15 mouse cellular contexts compared by ENCODE assay signal in genomic region chr8:122824986-122825385, GRCm38 (mm10). TPM values are rescaled to one million over a fixed set of nuclear protein-coding genes. Genes with fewer than 3 reads are reported as not detected.
A peak's percentile ranks its signal among the peaks of the same experiment; 100 is the strongest.
DNase-seq lines count a peak whose midpoint lies in the region; ATAC-seq and TF ChIP-seq lines count a peak whose summit lies in the region.
"Had no signal": no experiment of that assay in that cellular context is flagged by ENCODE, and none has a peak within 500 bp of the region (broad histone marks: within the 10 kb centered on the region; RNA-seq: fewer than 3 reads in every experiment).

No protein-coding gene starts in this region.

- H3K4me2 ChIP-seq in hindbrain, embryonic 16.5 days (ENCODE audit: low read length) = no peak overlapping the region
- no peak overlapping the region for H3K4me2 ChIP-seq in hindbrain, postnatal 0 days (ENCODE audit: low read depth, low read length)
- H3K4me2 ChIP-seq in heart, embryonic 12.5 days = no peak overlapping the region
- H3K4me2 ChIP-seq: hindbrain, embryonic 14.5 days; midbrain, embryonic 12.5 days had no signal

- H3K27ac ChIP-seq in hindbrain, embryonic 16.5 days (ENCODE audit: low read depth, low read length) = peak overlapping the region; percentile 39; the same call in 1 of the 2 replicates
- no peak overlapping the region; the same call in 1 of the 2 replicates for H3K27ac ChIP-seq in hindbrain, postnatal 0 days
- peak overlapping the region; percentile 72 for H3K27ac ChIP-seq in limb, embryonic 10.5 days
- H3K27ac ChIP-seq in heart, embryonic 12.5 days (ENCODE audit: poor library complexity, severe bottlenecking) = no peak overlapping the region
- H3K27ac ChIP-seq: hindbrain, embryonic 14.5 days; midbrain, embryonic 12.5 days had no signal

- no peak for ATAC-seq in hindbrain, embryonic 16.5 days
- no peak for ATAC-seq in hindbrain, postnatal 0 days
- no peak for ATAC-seq in heart, embryonic 12.5 days (ENCODE audit: insufficient number of reproducible peaks, low FRiP score)
- ATAC-seq: liver, postnatal 0 days had no signal

- WGBS in hindbrain, embryonic 16.5 days = 67% methylated on average over 9 of the region's 9 CpGs
- 58% methylated on average over 9 of the region's 9 CpGs for WGBS in hindbrain, postnatal 0 days
- WGBS in limb, embryonic 10.5 days = 92% methylated on average over 9 of the region's 9 CpGs
- WGBS in heart, embryonic 12.5 days = 75% methylated on average over 9 of the region's 9 CpGs

- H3K36me3 ChIP-seq in hindbrain, embryonic 16.5 days (ENCODE audit: control insufficient read depth, insufficient read depth, low read length) = no peaks in the 10 kb centered on the region
- H3K36me3 ChIP-seq in hindbrain, postnatal 0 days (ENCODE audit: insufficient read depth, low read length) = no peaks in the 10 kb centered on the region
- no peaks in the 10 kb centered on the region for H3K36me3 ChIP-seq in limb, embryonic 10.5 days
- no peaks in the 10 kb centered on the region for H3K36me3 ChIP-seq in heart, embryonic 12.5 days
- H3K36me3 ChIP-seq: midbrain, embryonic 12.5 days had no signal

- peaks cover 5% of the 10 kb centered on the region for H3K4me1 ChIP-seq in hindbrain, embryonic 16.5 days (ENCODE audit: control insufficient read depth, insufficient read depth, low read depth, low read length)
- H3K4me1 ChIP-seq in hindbrain, postnatal 0 days (ENCODE audit: insufficient read depth, low read length) = no peaks in the 10 kb centered on the region
- H3K4me1 ChIP-seq in limb, embryonic 10.5 days = peaks cover 32% of the 10 kb centered on the region
- no peaks in the 10 kb centered on the region for H3K4me1 ChIP-seq in heart, embryonic 12.5 days (replicated peaks)

- peak; percentile 64 for DNase-seq in cerebellum, adult 11-12 months
- DNase-seq in cerebellum, adult 8-10 months = no peak
- DNase-seq in hindbrain, postnatal 0 days (ENCODE audit: low spot score) = no peak
- peak; percentile 62 for DNase-seq in cerebellum, adult 9-10 months
- no peak for DNase-seq in limb, embryonic 10.5 days (ENCODE audit: low spot score)
- no peak for DNase-seq in urinary bladder, postnatal 36 days (ENCODE audit: low spot score in 2 of 2)
- DNase-seq: adrenal gland, postnatal 25 days; heart, adult 11 months; liver, postnatal 0 days; lung, postnatal 36 days had no signal

- H3K27me3 ChIP-seq in hindbrain, embryonic 16.5 days (replicated peaks; ENCODE audit: control insufficient read depth, insufficient read depth, low read length) = no peaks in the 10 kb centered on the region
- H3K27me3 ChIP-seq in hindbrain, postnatal 0 days (ENCODE audit: insufficient read depth, low read length) = no peaks in the 10 kb centered on the region
- H3K27me3 ChIP-seq in limb, embryonic 10.5 days (ENCODE audit: low read depth, poor library complexity, severe bottlenecking) = 0 out of 2 replicates have a peak, but pooled peaks cover 5% of the 10 kb centered on the region
- H3K27me3 ChIP-seq in heart, embryonic 12.5 days (replicated peaks) = peaks cover 9% of the 10 kb centered on the region; the same call in 1 of the 2 replicates
- H3K27me3 ChIP-seq: CH12.LX had no signal

- H3K9me3 ChIP-seq in hindbrain, embryonic 16.5 days (ENCODE audit: control insufficient read depth, low read length) = no peaks in the 10 kb centered on the region
- H3K9me3 ChIP-seq in hindbrain, postnatal 0 days (ENCODE audit: low read length) = no peaks in the 10 kb centered on the region
- no peaks in the 10 kb centered on the region for H3K9me3 ChIP-seq in limb, embryonic 10.5 days (replicated peaks)
- H3K9me3 ChIP-seq in heart, embryonic 12.5 days (replicated peaks) = no peaks in the 10 kb centered on the region
- H3K9me3 ChIP-seq: midbrain, embryonic 12.5 days had no signal

- H3K9ac ChIP-seq in hindbrain, embryonic 16.5 days (ENCODE audit: low read depth, low read length) = no peak overlapping the region
- no peak overlapping the region for H3K9ac ChIP-seq in hindbrain, postnatal 0 days (replicated peaks; ENCODE audit: low read length)
- no peak overlapping the region for H3K9ac ChIP-seq in heart, embryonic 12.5 days
- H3K9ac ChIP-seq: hindbrain, embryonic 14.5 days; liver, postnatal 0 days; midbrain, embryonic 12.5 days had no signal

- H3K4me3 ChIP-seq in hindbrain, embryonic 16.5 days (ENCODE audit: low read length) = no peak overlapping the region
- H3K4me3 ChIP-seq in hindbrain, postnatal 0 days (ENCODE audit: low read length) = no peak overlapping the region
- H3K4me3 ChIP-seq in limb, embryonic 10.5 days = no peak overlapping the region
- no peak overlapping the region for H3K4me3 ChIP-seq in heart, embryonic 12.5 days
- H3K4me3 ChIP-seq: midbrain, embryonic 12.5 days had no signal

- TF ChIP-seq CTCF in hindbrain, postnatal 0 days (IDR thresholded peaks at IDR 0.05; ENCODE audit: low read depth) = no peak

RNA-seq across cellular contexts. Expression of gene Cdh15, which starts 22.8 kb away (rescaled TPM):
- 2.3 and 2.9 TPM in 2 replicates for polyA plus RNA-seq in hindbrain, embryonic 16.5 days (2015; fragmentation: Nextera tagmentation; extraction: Ambion mirVana)
- 0.72 and 0.84 TPM in 2 replicates for total RNA-seq in hindbrain, postnatal 0 days (2014; rRNA removed)
- polyA plus RNA-seq in hindbrain, postnatal 0 days (2015; fragmentation: Nextera tagmentation; extraction: Ambion mirVana) = 2.3 and 2.4 TPM in 2 replicates
- 1.8 and 6.3 TPM in 2 replicates for polyA plus RNA-seq in limb, embryonic 10.5 days (2016; fragmentation: Nextera tagmentation; extraction: Ambion mirVana)
- 0.33 and 0.36 TPM in 2 replicates for polyA plus RNA-seq in heart, embryonic 12.5 days (2016; fragmentation: Nextera tagmentation; extraction: Ambion mirVana)
- total RNA-seq: CH12.LX had no signal
- polyA plus RNA-seq: liver, postnatal 0 days had no signal

RNA-seq across cellular contexts. Expression of gene Acsf3, which starts 49.7 kb away (rescaled TPM):
- polyA plus RNA-seq in hindbrain, embryonic 16.5 days (2015; fragmentation: Nextera tagmentation; extraction: Ambion mirVana) = 17.8 and 19.3 TPM in 2 replicates
- 19.9 and 22.3 TPM in 2 replicates for total RNA-seq in hindbrain, postnatal 0 days (2014; rRNA removed)
- polyA plus RNA-seq in hindbrain, postnatal 0 days (2015; fragmentation: Nextera tagmentation; extraction: Ambion mirVana) = 18.6 and 20.6 TPM in 2 replicates
- 18.6 and 19.2 TPM in 2 replicates for polyA plus RNA-seq in limb, embryonic 10.5 days (2016; fragmentation: Nextera tagmentation; extraction: Ambion mirVana)
- polyA plus RNA-seq in heart, embryonic 12.5 days (2016; fragmentation: Nextera tagmentation; extraction: Ambion mirVana) = 14.4 and 17.3 TPM in 2 replicates

Comparison
In these comparisons a context has a peak if more than half of its experiments do, and no peak if none do; other contexts are left out.
1. DNase-seq: peak in cerebellum, adult 11-12 months (single experiment) and cerebellum, adult 9-10 months (single experiment); none in cerebellum, adult 8-10 months (single experiment), hindbrain, postnatal 0 days (single experiment), limb, embryonic 10.5 days (single experiment) and urinary bladder, postnatal 36 days (0 of 2).
2. H3K27ac ChIP-seq: peak in hindbrain, embryonic 16.5 days (single experiment) and limb, embryonic 10.5 days (single experiment); none in hindbrain, postnatal 0 days (single experiment) and heart, embryonic 12.5 days (single experiment).